ENCODE assay signal across 9 mouse cellular contexts in the genomic region with DNA sequence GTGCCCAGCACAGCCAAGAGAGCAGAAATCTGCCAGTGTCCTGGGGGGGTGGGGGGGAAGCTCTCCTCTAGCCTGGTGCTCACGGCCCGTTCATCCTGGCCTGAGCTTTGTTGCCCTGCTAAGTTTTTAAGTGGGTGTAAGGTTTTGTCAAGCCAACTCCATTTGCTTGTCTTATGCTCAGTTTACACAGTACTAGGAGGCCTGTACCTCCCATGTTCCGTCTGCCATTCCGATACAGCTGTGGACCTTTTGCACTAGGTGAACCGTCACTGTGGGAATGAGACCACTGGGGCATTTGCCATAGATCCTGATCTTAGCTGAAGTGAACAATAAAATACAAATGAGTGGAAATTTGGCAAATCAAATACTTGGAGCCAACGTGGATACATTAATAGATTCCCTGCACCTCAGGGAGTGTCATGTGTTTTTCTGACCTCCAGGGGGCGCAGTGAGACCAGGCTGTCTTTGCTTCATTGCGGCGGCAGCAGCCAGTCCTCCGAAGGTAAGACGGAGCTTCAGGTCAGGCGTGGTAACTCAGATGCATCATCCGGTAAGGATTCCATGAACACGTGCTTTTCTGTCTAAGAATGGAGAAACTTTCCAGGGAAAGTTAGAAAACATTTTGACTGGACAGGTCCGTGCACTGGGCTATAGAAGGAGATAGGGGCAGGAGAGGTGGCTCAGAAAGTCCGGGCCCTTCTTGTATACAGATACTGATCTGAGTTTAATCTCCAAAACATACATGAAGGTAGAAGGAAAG. TPM values are rescaled to one million over a fixed set of nuclear protein-coding genes. Genes with fewer than 3 reads are reported as not detected.
DNase-seq lines count a peak whose midpoint lies in the region; ATAC-seq and TF ChIP-seq lines count a peak whose summit lies in the region.
"Had no signal": no experiment of that assay in that cellular context is flagged by ENCODE, and none has a peak within 500 bp of the region (broad histone marks: within the 10 kb centered on the region; RNA-seq: fewer than 3 reads in every experiment).

No protein-coding gene starts in this region.

- TF ChIP-seq POLR2A in cerebellum, adult 2 months (IDR thresholded peaks at IDR 0.05; ENCODE audit: borderline replicate concordance, insufficient read depth, low read length): no peak
- TF ChIP-seq POLR2A in small intestine, adult 2 months (IDR thresholded peaks at IDR 0.05; ENCODE audit: low read depth, low read length): no peak

- peak; percentile 55 to 86 for DNase-seq in adrenal gland, adult (ENCODE audit: inconsistent age in 2 of 2, low spot score in 1 of 2)
- no peak for DNase-seq in adrenal gland, adult 8-10 months
- peak; percentile 24 to 51 for DNase-seq in cerebellum, adult 2 months
- DNase-seq in forelimb bud, embryonic 11.5 days (ENCODE audit: low read depth, low spot score): peak; percentile 58
- peak; percentile 70 for DNase-seq in induced T-regulatory cell, adult 2 months (ENCODE audit: low read depth)
- DNase-seq in left cerebral cortex, postnatal 10 days (ENCODE audit: extremely low spot score in 1 of 2, low spot score in 2 of 2): peak; percentile 38 to 67

- whole genome bisulfite sequencing in cerebellum, adult 2 months: 41% methylated on average over 16 of the region's 16 CpGs
- WGBS in midbrain, embryonic 13.5 days: 40% methylated on average over 16 of the region's 16 CpGs
- 42% methylated on average over 16 of the region's 16 CpGs for WGBS in small intestine, adult 2 months

- intact Hi-C loops in left cerebral cortex, postnatal 10 days (cut with DNase I): loop anchor here (5.0 to 10.0 kb wide), 2 partner anchors 270 to 1127 kb away; a partner anchor contains a TSS

- H3K4me2 ChIP-seq in midbrain, embryonic 13.5 days (replicated peaks): no peak overlapping the region

- no peaks in the 10 kb centered on the region for H3K36me3 ChIP-seq in midbrain, embryonic 13.5 days
- no peaks in the 10 kb centered on the region for H3K36me3 ChIP-seq in small intestine, adult 2 months (ENCODE audit: control insufficient read depth, insufficient read depth, low read length)

- no peak overlapping the region for H3K9ac ChIP-seq in midbrain, embryonic 13.5 days (replicated peaks)

- ATAC-seq in midbrain, embryonic 13.5 days: peak; percentile 60

- no peak overlapping the region for H3K27ac ChIP-seq in cerebellum, adult 2 months (ENCODE audit: insufficient read depth, low read length)
- H3K27ac ChIP-seq in midbrain, embryonic 13.5 days: no peak overlapping the region
- H3K27ac ChIP-seq in small intestine, adult 2 months (ENCODE audit: insufficient read depth, low read depth, low read length): no peak overlapping the region

- no peak overlapping the region for H3K4me3 ChIP-seq in cerebellum, adult 2 months (replicated peaks; ENCODE audit: insufficient read depth, low read depth, low read length)
- H3K4me3 ChIP-seq in midbrain, embryonic 13.5 days (replicated peaks): no peak overlapping the region
- H3K4me3 ChIP-seq in small intestine, adult 2 months (ENCODE audit: low read depth, low read length): no peak overlapping the region

- TF ChIP-seq CTCF in cerebellum, adult 2 months (IDR thresholded peaks at IDR 0.05; ENCODE audit: borderline replicate concordance, insufficient read depth, low read depth, low read length): peak; percentile 86
- peak; percentile 90 for TF ChIP-seq CTCF in small intestine, adult 2 months (IDR thresholded peaks at IDR 0.05; ENCODE audit: extremely low read depth, insufficient read length, insufficient replicate concordance, low read depth, low read length)

- no peaks in the 10 kb centered on the region for H3K4me1 ChIP-seq in cerebellum, adult 2 months (ENCODE audit: control insufficient read depth, insufficient read depth, low read length)
- no peaks in the 10 kb centered on the region for H3K4me1 ChIP-seq in midbrain, embryonic 13.5 days (replicated peaks)
- no peaks in the 10 kb centered on the region for H3K4me1 ChIP-seq in small intestine, adult 2 months (ENCODE audit: control insufficient read depth, insufficient read depth, insufficient read length, low read length)

- no peaks in the 10 kb centered on the region for H3K9me3 ChIP-seq in midbrain, embryonic 13.5 days

- no peaks in the 10 kb centered on the region for H3K27me3 ChIP-seq in cerebellum, adult 2 months (ENCODE audit: control insufficient read depth, insufficient read depth, low read length)
- no peaks in the 10 kb centered on the region for H3K27me3 ChIP-seq in midbrain, embryonic 13.5 days
- no peaks in the 10 kb centered on the region for H3K27me3 ChIP-seq in small intestine, adult 2 months (ENCODE audit: control insufficient read depth, insufficient read depth, low read length)

RNA-seq across cellular contexts. Expression of a gene that starts 25.0 kb away (rescaled TPM):
- total RNA-seq in adrenal gland, adult 8-10 months (2022): not detected
- not detected in 2 replicates for polyA plus RNA-seq in cerebellum, adult 2 months (2012; rRNA removed)
- not detected for total RNA-seq in left cerebral cortex, postnatal 10 days (2021)
- not detected in 2 replicates for polyA plus RNA-seq in midbrain, embryonic 13.5 days (2015; fragmentation: Nextera tagmentation; extraction: Ambion mirVana)
- polyA plus RNA-seq in small intestine, adult 2 months (2012; rRNA removed): not detected in 2 replicates
- polyA plus RNA-seq: liver, embryonic 16.5 days had no signal

RNA-seq across cellular contexts. Expression of a gene that starts 29.1 kb away (rescaled TPM):
- total RNA-seq in adrenal gland, adult 8-10 months (2022): 1 to 10 TPM; 1.6 to 6.4 (median 3.4) TPM
- polyA plus RNA-seq in cerebellum, adult 2 months (2012; rRNA removed): 12.2 and 15.0 TPM in 2 replicates
- total RNA-seq in left cerebral cortex, postnatal 10 days (2021): 10 to 100 TPM in 1 of 2 experiments, 1 to 10 TPM in 1; 7.1 to 11.5 TPM
- 1.8 and 2.6 TPM in 2 replicates for polyA plus RNA-seq in midbrain, embryonic 13.5 days (2015; fragmentation: Nextera tagmentation; extraction: Ambion mirVana)
- 0.65 and 0.89 TPM in 2 replicates for polyA plus RNA-seq in small intestine, adult 2 months (2012; rRNA removed)
